In genomic region chr9:98490128-98490527, GRCm38 (mm10) we compare ENCODE assay signal across 12 mouse cellular contexts. TPM values are rescaled to one million over a fixed set of nuclear protein-coding genes. Genes with fewer than 3 reads are reported as not detected.
DNase-seq lines count a peak whose midpoint lies in the region; ATAC-seq and TF ChIP-seq lines count a peak whose summit lies in the region.
"Had no signal": no experiment of that assay in that cellular context is flagged by ENCODE, and none has a peak within 500 bp of the region (broad histone marks: within the 10 kb centered on the region; RNA-seq: fewer than 3 reads in every experiment).

No protein-coding gene starts in this region.

- no peaks in the 10 kb centered on the region for H3K4me1 ChIP-seq in kidney, embryonic 16.5 days (ENCODE audit: insufficient read depth, low read length)
- H3K4me1 ChIP-seq in intestine, embryonic 14.5 days (replicated peaks; ENCODE audit: control insufficient read depth, insufficient read depth, low read length), result 0 out of 2 replicates have a peak, but pooled peaks cover 2% of the 10 kb centered on the region
- peaks cover 4% of the 10 kb centered on the region; the same call in 1 of the 2 replicates for H3K4me1 ChIP-seq in stomach, embryonic 14.5 days (ENCODE audit: control insufficient read depth, insufficient read depth, low read length)

- peak; percentile 27 for DNase-seq in kidney, adult 11 months
- DNase-seq in intestine, embryonic 14.5 days (ENCODE audit: low spot score), result no peak
- DNase-seq in kidney, postnatal 36 days, result peak; percentile 18 to 43
- no peak for DNase-seq in layer of hippocampus, adult 2 months (ENCODE audit: low spot score in 2 of 2)
- DNase-seq in layer of hippocampus, postnatal 10 days (ENCODE audit: low spot score in 2 of 2), result no peak
- DNase-seq: cerebellum, adult 9-11 months; gastrocnemius, adult 2 months; layer of hippocampus, postnatal 36 days had no signal

- no peak overlapping the region for H3K4me2 ChIP-seq in kidney, embryonic 16.5 days (replicated peaks; ENCODE audit: low read depth, low read length)
- no peak overlapping the region for H3K4me2 ChIP-seq in intestine, embryonic 14.5 days (ENCODE audit: low read length)
- no peak overlapping the region for H3K4me2 ChIP-seq in stomach, embryonic 14.5 days (replicated peaks; ENCODE audit: low read depth, low read length)
- H3K4me2 ChIP-seq: hindbrain, embryonic 12.5 days had no signal

- no peaks in the 10 kb centered on the region for H3K9me3 ChIP-seq in kidney, embryonic 16.5 days (ENCODE audit: low read length)
- H3K9me3 ChIP-seq in intestine, embryonic 14.5 days (ENCODE audit: control insufficient read depth, low read length), result no peaks in the 10 kb centered on the region
- no peaks in the 10 kb centered on the region for H3K9me3 ChIP-seq in stomach, embryonic 14.5 days (ENCODE audit: control insufficient read depth, low read depth, low read length)
- H3K9me3 ChIP-seq: hindbrain, embryonic 12.5 days had no signal

- ATAC-seq in kidney, embryonic 16.5 days (ENCODE audit: low FRiP score, low TSS enrichment), result no peak; the same call in 1 of the 2 replicates
- ATAC-seq in intestine, embryonic 14.5 days (replicated peaks; ENCODE audit: low FRiP score, low TSS enrichment, low read depth), result peak; percentile 12; the same call in 1 of the 2 replicates
- peak; percentile 46; the same call in 1 of the 2 replicates for ATAC-seq in stomach, embryonic 14.5 days (ENCODE audit: insufficient number of reproducible peaks, insufficient read depth, low FRiP score, low read depth)
- ATAC-seq: CD4-positive, CD25-positive, alpha-beta regulatory T cell, adult 4 months had no signal

- H3K4me3 ChIP-seq in kidney, embryonic 16.5 days (ENCODE audit: low read length), result no peak overlapping the region
- H3K4me3 ChIP-seq in intestine, embryonic 14.5 days (ENCODE audit: low read depth, low read length), result no peak overlapping the region
- no peak overlapping the region for H3K4me3 ChIP-seq in stomach, embryonic 14.5 days (ENCODE audit: low read depth, low read length)
- H3K4me3 ChIP-seq in layer of hippocampus, adult 2 months, result no peak overlapping the region
- H3K4me3 ChIP-seq: gastrocnemius, adult 2 months; hindbrain, embryonic 12.5 days had no signal

- H3K27me3 ChIP-seq in kidney, embryonic 16.5 days (ENCODE audit: insufficient read depth, low read length), result no peaks in the 10 kb centered on the region
- H3K27me3 ChIP-seq in intestine, embryonic 14.5 days (replicated peaks; ENCODE audit: control insufficient read depth, insufficient read depth, low read length), result no peaks in the 10 kb centered on the region
- H3K27me3 ChIP-seq in stomach, embryonic 14.5 days (ENCODE audit: control insufficient read depth, insufficient read depth, low read length), result no peaks in the 10 kb centered on the region
- H3K27me3 ChIP-seq: hindbrain, embryonic 12.5 days had no signal

- H3K27ac ChIP-seq in kidney, embryonic 16.5 days (ENCODE audit: low read length), result no peak overlapping the region
- H3K27ac ChIP-seq in intestine, embryonic 14.5 days (ENCODE audit: low read depth), result no peak overlapping the region
- no peak overlapping the region for H3K27ac ChIP-seq in stomach, embryonic 14.5 days (ENCODE audit: low read length)
- H3K27ac ChIP-seq in layer of hippocampus, adult 2 months, result no peak overlapping the region
- H3K27ac ChIP-seq: gastrocnemius, adult 2 months; hindbrain, embryonic 12.5 days had no signal

- TF ChIP-seq CTCF in layer of hippocampus, adult 2 months (conservative IDR thresholded peaks at IDR 0.05), result no peak

- no peak overlapping the region for H3K9ac ChIP-seq in kidney, embryonic 16.5 days (replicated peaks; ENCODE audit: low read length)
- no peak overlapping the region for H3K9ac ChIP-seq in intestine, embryonic 14.5 days (ENCODE audit: low read length)
- no peak overlapping the region for H3K9ac ChIP-seq in stomach, embryonic 14.5 days (replicated peaks; ENCODE audit: low read depth, low read length)
- H3K9ac ChIP-seq: hindbrain, embryonic 12.5 days had no signal

- 24% methylated on average over 4 of the region's 4 CpGs for WGBS in kidney, embryonic 16.5 days
- WGBS in intestine, embryonic 14.5 days, result 28% methylated on average over 4 of the region's 4 CpGs
- 32% methylated on average over 4 of the region's 4 CpGs for WGBS in stomach, embryonic 14.5 days

- H3K36me3 ChIP-seq in kidney, embryonic 16.5 days (ENCODE audit: insufficient read depth, low read length), result no peaks in the 10 kb centered on the region
- no peaks in the 10 kb centered on the region for H3K36me3 ChIP-seq in intestine, embryonic 14.5 days (ENCODE audit: control insufficient read depth, insufficient read depth, low read length)
- H3K36me3 ChIP-seq in stomach, embryonic 14.5 days (ENCODE audit: control insufficient read depth, insufficient read depth, low read length), result no peaks in the 10 kb centered on the region
- H3K36me3 ChIP-seq: hindbrain, embryonic 12.5 days had no signal

RNA-seq across cellular contexts. Expression of gene Rbp2, which starts 4.2 kb away (rescaled TPM):
- 0.59 TPM in 1 of 2 replicates, not detected in the other for polyA plus RNA-seq in kidney, embryonic 16.5 days (2015; fragmentation: Nextera tagmentation; extraction: Ambion mirVana)
- polyA plus RNA-seq in intestine, embryonic 14.5 days (2014; fragmentation: Nextera tagmentation; extraction: Ambion mirVana), result 4.3 and 8.4 TPM in 2 replicates
- polyA plus RNA-seq in stomach, embryonic 14.5 days (2014; fragmentation: Nextera tagmentation; extraction: Ambion mirVana), result 4.1 and 4.4 TPM in 2 replicates
- not detected for total RNA-seq in layer of hippocampus, adult 2 months (2021)
- total RNA-seq in layer of hippocampus, postnatal 10 days (2021), result under 1 TPM in 1 of 2 experiments, not detected in 1; 0.54 TPM
- total RNA-seq: gastrocnemius, adult 2 months; layer of hippocampus, postnatal 36 days had no signal
- polyA plus RNA-seq: CD4-positive, CD25-positive, alpha-beta regulatory T cell, adult 4 months had no signal

Comparison
In these comparisons a context has a peak if more than half of its experiments do, and no peak if none do; other contexts are left out.
1. DNase-seq: peak in kidney, adult 11 months (single experiment) and kidney, postnatal 36 days (2 of 2); none in intestine, embryonic 14.5 days (single experiment), layer of hippocampus, adult 2 months (0 of 2) and layer of hippocampus, postnatal 10 days (0 of 2).